Mouse (Mus musculus) kidney, postnatal 0 days (tissue): ENCODE results near the gene Mmrn2. TPM values are rescaled to one million over a fixed set of nuclear protein-coding genes. Genes with fewer than 3 reads are reported as not detected.
A peak's percentile ranks its signal among the peaks of the same experiment; 100 is the strongest.
"Not testable (repeated sequence)": the region's sequence is repeated elsewhere in the genome, so short reads cannot be mapped to it uniquely, and the experiment has no call there.

Experiments used
- ATAC-seq: fragments of 200-750 bp; cut with Nextera tagmentation; replicated peaks from 2 replicates; pipeline ENCODE4 v1.8.0; 2017; ENCODE audit warnings: low read depth, moderate number of reproducible peaks, moderate TSS enrichment, moderate library complexity; ENCODE audit not compliant: low FRiP score
- DNase-seq: peaks from one replicate; pipeline ENCODE4 v3.0.0-alpha.2; 2016; ENCODE audit warnings: low spot score
- H3K27ac ChIP-seq: fragments of 300-500 bp; sonication (generic); 2 replicates; pipeline ENCODE4 v1.5.1; 2014; ENCODE audit warnings: mild to moderate bottlenecking
- H3K27me3 ChIP-seq: fragments of 300-500 bp; sonication (generic); 2 replicates; pipeline ENCODE4 v1.6.1; 2014; ENCODE audit warnings: low read length, mixed read lengths; ENCODE audit not compliant: insufficient read depth
- H3K36me3 ChIP-seq: fragments of 300-500 bp; sonication (generic); 2 replicates; pipeline ENCODE4 v1.6.1; 2014; ENCODE audit warnings: low read length, mixed read lengths; ENCODE audit not compliant: insufficient read depth
- H3K4me1 ChIP-seq: fragments of 300-500 bp; sonication (generic); replicated peaks from 2 replicates; pipeline ENCODE4 v1.6.1; 2014; ENCODE audit warnings: antibody characterized with exemption, low read length, mixed read lengths; ENCODE audit not compliant: insufficient read depth
- H3K4me2 ChIP-seq: fragments of 300-500 bp; sonication (generic); 2 replicates; pipeline ENCODE4 v1.6.1; 2014; ENCODE audit warnings: mild to moderate bottlenecking, low read length, moderate library complexity, mixed read lengths
- H3K4me3 ChIP-seq: fragments of 300-500 bp; sonication (generic); replicated peaks from 2 replicates; pipeline ENCODE4 v1.5.1; 2014; ENCODE audit warnings: low read depth, low read length
- H3K9ac ChIP-seq: fragments of 300-500 bp; sonication (generic); 2 replicates; pipeline ENCODE4 v1.6.1; 2014; ENCODE audit warnings: low read depth, low read length
- H3K9me3 ChIP-seq: fragments of 300-500 bp; sonication (generic); replicated peaks from 2 replicates; pipeline ENCODE4 v1.6.1; 2016; ENCODE audit warnings: low read length, inconsistent platforms, mixed read lengths
- CTCF ChIP-seq: IDR thresholded peaks from 2 replicates; pipeline ENCODE4 v1.5.1; 2016; ENCODE audit warnings: antibody characterized with exemption, low read depth, mild to moderate bottlenecking, moderate library complexity
- WGBS: fragments of 180-500 bp; shearing (Covaris S2); extraction: QIAGEN DNeasy Blood & Tissue Kit; methylation state at CpG from one replicate; pipeline ENCODE4 v1.1.7; 2014; 5-methylcytosine and 5-hydroxymethylcytosine counted together
- polyA plus RNA-seq: library from polyadenylated mRNA; unstranded; fragments of >200 nt; fragmentation: Nextera tagmentation; extraction: Ambion mirVana; gene quantifications from 2 replicates; pipeline ENCODE4 v1.2.1, GENCODE M21; 2015

The Mmrn2 gene
- polyA plus RNA-seq, 1 experiment from 2014 or later = 16.2 TPM

- no peak for TF ChIP-seq CTCF
- H3K36me3 ChIP-seq = no peaks in the 10 kb centered on the region
- H3K9ac ChIP-seq = no peak overlapping the region
- H3K4me3 ChIP-seq = no peak overlapping the region
- ATAC-seq (no peak), DNase-seq (no peak)
- no peaks in the 10 kb centered on the region for H3K27me3 ChIP-seq
- no peaks in the 10 kb centered on the region for H3K9me3 ChIP-seq
- H3K4me1 ChIP-seq = no peaks in the 10 kb centered on the region
- H3K4me2 ChIP-seq = no peak overlapping the region
- 60% methylated on average over 5 of the region's 5 CpGs for WGBS
- H3K27ac ChIP-seq = no peak overlapping the region
Observed at GRCm38 (mm10) chr14:34359676-34360244, 15.5 kb upstream of the Mmrn2 start.

GRCm38 (mm10) chr14:34360251-34360650 lies 15.0 kb upstream of the Mmrn2 start:
- Histone ChIP-seq H3K9ac (no peak overlapping the region), H3K4me2 (no peak overlapping the region), H3K9me3 (no peaks in the 10 kb centered on the region), H3K4me3 (no peak overlapping the region), H3K27me3 (no peaks in the 10 kb centered on the region), H3K36me3 (no peaks in the 10 kb centered on the region), H3K27ac (no peak overlapping the region), H3K4me1 (no peaks in the 10 kb centered on the region)
- ATAC-seq (no peak), DNase-seq (no peak)
- 41% methylated on average over 6 of the region's 6 CpGs for WGBS
- TF ChIP-seq CTCF = no peak

GRCm38 (mm10) chr14:34362135-34362534 lies 13.1 kb upstream of the Mmrn2 start:
- H3K27me3 ChIP-seq = no peaks in the 10 kb centered on the region
- WGBS = 54% methylated on average over 4 of the region's 4 CpGs
- H3K9me3 ChIP-seq = no peaks in the 10 kb centered on the region
- no peak overlapping the region for H3K4me2 ChIP-seq
- H3K4me3 ChIP-seq = no peak overlapping the region
- ATAC-seq (no peak), DNase-seq (no peak)
- no peaks in the 10 kb centered on the region for H3K36me3 ChIP-seq
- H3K9ac ChIP-seq = no peak overlapping the region
- H3K27ac ChIP-seq = no peak overlapping the region
- no peak for TF ChIP-seq CTCF
- no peaks in the 10 kb centered on the region for H3K4me1 ChIP-seq

- 35% methylated on average over 18 of the region's 18 CpGs for WGBS
Observed at GRCm38 (mm10) chr14:34362726-34363445, 12.4 kb upstream of the Mmrn2 start.

GRCm38 (mm10) chr14:34363490-34364253 lies 11.6 kb upstream of the Mmrn2 start:
- peak; percentile 81 for ATAC-seq
- Histone ChIP-seq H3K27ac (no peak overlapping the region), H3K4me1 (no peaks in the 10 kb centered on the region), H3K9me3 (no peaks in the 10 kb centered on the region), H3K36me3 (no peaks in the 10 kb centered on the region), H3K9ac (peak overlapping the region; percentile 31), H3K4me3 (peak overlapping the region; percentile 39), H3K27me3 (no peaks in the 10 kb centered on the region), H3K4me2 (peak overlapping the region; percentile 85)
- WGBS = 2% methylated on average over 32 of the region's 32 CpGs
- DNase-seq = peak; percentile 81
- peak; percentile 56 for TF ChIP-seq CTCF

More at GRCm38 (mm10) chr14:34362726-34363445, 12.4 kb upstream of the Mmrn2 start:
- Histone ChIP-seq H3K4me3 (peak overlapping the region; percentile 39), H3K9me3 (no peaks in the 10 kb centered on the region), H3K4me2 (peak overlapping the region; percentile 85), H3K36me3 (no peaks in the 10 kb centered on the region), H3K9ac (peak overlapping the region; percentile 31; the same call in 1 of the 2 replicates), H3K27ac (no peak overlapping the region), H3K27me3 (no peaks in the 10 kb centered on the region), H3K4me1 (no peaks in the 10 kb centered on the region)
- peak; percentile 82 for TF ChIP-seq CTCF
- ATAC-seq (peak; percentile 79), DNase-seq (peak; percentile 84)

- not testable (repeated sequence) for H3K9me3 ChIP-seq, H3K36me3 ChIP-seq, H3K27ac ChIP-seq, H3K4me3 ChIP-seq, H3K4me1 ChIP-seq, H3K27me3 ChIP-seq, DNase-seq, H3K9ac ChIP-seq, ATAC-seq
- 78% methylated on average over 15 of the region's 15 CpGs for WGBS
- peak overlapping the region; percentile 85 for H3K4me2 ChIP-seq
Observed at GRCm38 (mm10) chr14:34364254-34365146, 10.8 kb upstream of the Mmrn2 start.
